Mouse (Mus musculus): ENCODE results near the gene Mdh1b.

- no peak for TF ChIP-seq CTCF (IDR thresholded peaks at IDR 0.05; ENCODE audit: control insufficient read depth, insufficient read depth, insufficient read length)
- TF ChIP-seq CEBPB (IDR thresholded peaks at IDR 0.05; ENCODE audit: low read depth) = no peak
- TF ChIP-seq MAX (IDR thresholded peaks at IDR 0.05) = no peak
- TF ChIP-seq MYOG (IDR thresholded peaks at IDR 0.05; ENCODE audit: control insufficient read depth, extremely low read depth, insufficient read length) = no peak
- no peak for TF ChIP-seq USF1 (IDR thresholded peaks at IDR 0.05; ENCODE audit: low read depth)
These were observed 43.3 kb downstream of the Mdh1b start, which contains the start of gene Dytn for GRCm38 (mm10) chr1:63686827-63687226.

Measured in C2C12 (cell line).